Mouse (Mus musculus) megakaryocyte, embryonic 14.5 days (primary cell): Measurements from ENCODE around the gene Zfp536.

Experiments used
- FLI1 ChIP-seq: IDR thresholded peaks from 2 replicates; pipeline ENCODE4 v1.6.1; 2012; ENCODE audit warnings: low read length, inconsistent platforms, mixed read lengths
- GATA1 ChIP-seq: IDR thresholded peaks from 3 replicates; pipeline ENCODE4 v1.6.1; 2012; ENCODE audit warnings: mixed read lengths, low read length, inconsistent platforms, borderline replicate concordance

DNA sequence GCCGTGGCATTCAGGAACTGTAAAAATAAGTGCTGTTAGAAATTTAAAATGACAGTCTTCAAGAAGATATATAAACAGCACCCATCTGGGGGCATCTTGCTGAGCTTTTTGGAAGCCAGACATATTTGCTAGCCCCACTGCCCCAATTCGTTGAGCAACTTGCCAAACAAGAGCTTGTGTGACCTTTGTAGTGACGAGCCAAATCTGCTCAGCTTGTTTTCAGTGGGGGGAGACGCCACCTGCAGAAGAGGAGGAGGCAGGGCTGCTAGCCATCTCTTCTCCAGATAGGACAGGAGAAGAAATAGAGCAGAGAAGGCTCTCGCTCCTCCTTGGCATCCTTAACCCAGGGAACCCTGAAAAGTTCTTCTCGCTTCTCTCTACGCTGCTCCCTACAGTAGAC, 56.8 kb downstream of the Zfp536 start:
- no peak for TF ChIP-seq GATA1
- TF ChIP-seq FLI1, result no peak
